Mouse (Mus musculus): ENCODE data around the gene Fam228a. TPM values are rescaled to one million over a fixed set of nuclear protein-coding genes. Genes with fewer than 3 reads are reported as not detected.
"Not testable (repeated sequence)": the region's sequence is repeated elsewhere in the genome, so short reads cannot be mapped to it uniquely, and the experiment has no call there.

The Fam228a gene
- total and polyA plus RNA-seq, 2 experiments from 2014 or later, result 0.14 to 0.65 TPM

GRCm38 (mm10) chr12:4768492-4769332 is 30.5 kb upstream of the Fam228a start, which contains the start of the genes Pfn4 and Fam228b:
Gene Pfn4 (plus strand): TSS chr12:4769022.
Gene Fam228b (minus strand): TSS chr12:4769267.
- H3K9ac ChIP-seq (replicated peaks; ENCODE audit: low read depth, low read length), result peak within 1 kb of the TSS; percentile 65
- H3K9me3 ChIP-seq (replicated peaks; ENCODE audit: control insufficient read depth, low read length), result no peaks in the 10 kb centered on the region
- peak within 1 kb of the TSS; percentile 80 for H3K27ac ChIP-seq (ENCODE audit: low read depth)
- DNase-seq (ENCODE audit: low spot score) (peak; percentile 84), ATAC-seq (ENCODE audit: insufficient read depth, low read depth) (peak; percentile 98)
- peaks cover 4% of the 10 kb centered on the region; the same call in 1 of the 2 replicates for H3K4me1 ChIP-seq (ENCODE audit: control insufficient read depth, insufficient read depth)
- peak within 1 kb of the TSS; percentile 58 for H3K4me2 ChIP-seq (ENCODE audit: low read depth, low read length)
- TF ChIP-seq CTCF (IDR thresholded peaks at IDR 0.05; ENCODE audit: low read depth) (peak; percentile 84), EP300 (IDR thresholded peaks at IDR 0.05; ENCODE audit: low read depth) (no peak)
- WGBS, result 2% methylated on average over 61 of the region's 61 CpGs
- H3K27me3 ChIP-seq (ENCODE audit: control insufficient read depth, insufficient read depth, low read length), result no peaks in the 10 kb centered on the region
- H3K4me3 ChIP-seq (ENCODE audit: low read depth, low read length), result peak within 1 kb of the TSS; percentile 65
- H3K36me3 ChIP-seq (replicated peaks; ENCODE audit: control insufficient read depth, insufficient read depth, low read length), result no peaks in the 10 kb centered on the region

DNA sequence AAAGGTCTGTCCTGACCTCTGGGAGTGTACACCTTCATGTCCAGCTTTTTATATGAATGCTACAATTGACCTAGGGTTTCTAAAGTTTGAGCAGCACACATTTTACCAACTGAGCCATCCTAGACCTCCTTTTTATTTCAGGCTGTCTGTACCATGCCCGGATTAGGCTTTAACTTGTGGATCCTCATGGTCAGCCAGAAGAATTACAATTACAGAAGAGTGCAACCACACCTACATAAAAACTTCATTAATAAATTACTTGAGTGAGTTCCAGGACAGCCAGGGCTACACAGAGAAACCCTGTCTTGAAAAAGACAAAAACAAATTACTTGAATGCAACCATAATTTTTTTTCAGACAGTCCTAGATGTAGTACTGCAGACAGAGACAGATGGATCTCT is 18.8 kb upstream of the Fam228a start:
- TF ChIP-seq CTCF (IDR thresholded peaks at IDR 0.05; ENCODE audit: low read depth) (no peak), EP300 (IDR thresholded peaks at IDR 0.05; ENCODE audit: low read depth) (no peak)
- Histone ChIP-seq H3K9me3 (replicated peaks; ENCODE audit: control insufficient read depth, low read length) (no peaks in the 10 kb centered on the region), H3K36me3 (replicated peaks; ENCODE audit: control insufficient read depth, insufficient read depth, low read length) (no peaks in the 10 kb centered on the region), H3K27me3 (ENCODE audit: control insufficient read depth, insufficient read depth, low read length) (no peaks in the 10 kb centered on the region), H3K27ac (ENCODE audit: low read depth) (no peak overlapping the region), H3K4me2 (ENCODE audit: low read depth, low read length) (no peak overlapping the region), H3K4me3 (ENCODE audit: low read depth, low read length) (no peak overlapping the region), H3K4me1 (ENCODE audit: control insufficient read depth, insufficient read depth) (no peaks in the 10 kb centered on the region), H3K9ac (replicated peaks; ENCODE audit: low read depth, low read length) (no peak overlapping the region)
- WGBS, result 88% methylated on average over 1 of the region's 1 CpGs
- DNase-seq (ENCODE audit: low spot score), result no peak
- no peak for ATAC-seq (ENCODE audit: insufficient read depth, low read depth)

DNA sequence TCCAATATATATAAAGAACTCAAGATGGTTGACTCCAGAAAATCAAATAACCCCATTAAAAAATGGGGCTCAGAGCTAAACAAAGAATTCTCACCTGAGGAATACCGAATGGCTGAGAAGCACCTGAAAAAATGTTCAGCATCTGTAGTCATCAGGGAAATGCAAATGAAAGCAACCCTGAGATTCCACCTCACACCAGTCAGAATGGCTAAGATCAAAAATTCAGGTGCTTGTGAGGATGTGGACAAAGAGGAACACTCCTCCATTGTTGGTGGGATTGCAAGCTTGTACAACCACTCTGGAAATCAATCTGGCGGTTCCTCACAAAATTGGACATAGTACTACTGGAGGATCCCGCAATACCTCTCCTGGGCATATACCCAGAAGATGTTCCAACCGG is 16.2 kb upstream of the Fam228a start:
- not testable (repeated sequence) for H3K9ac ChIP-seq (replicated peaks; ENCODE audit: low read depth, low read length); H3K4me2 ChIP-seq (ENCODE audit: low read depth, low read length); H3K27me3 ChIP-seq (ENCODE audit: control insufficient read depth, insufficient read depth, low read length); H3K4me1 ChIP-seq (ENCODE audit: control insufficient read depth, insufficient read depth); DNase-seq (ENCODE audit: low spot score); H3K27ac ChIP-seq (ENCODE audit: low read depth); H3K36me3 ChIP-seq (replicated peaks; ENCODE audit: control insufficient read depth, insufficient read depth, low read length); H3K9me3 ChIP-seq (replicated peaks; ENCODE audit: control insufficient read depth, low read length); ATAC-seq (ENCODE audit: insufficient read depth, low read depth); H3K4me3 ChIP-seq (ENCODE audit: low read depth, low read length)
- 80% methylated on average over 4 of the region's 4 CpGs for WGBS

GRCm38 (mm10) chr12:4744486-4744885 is 6.3 kb upstream of the Fam228a start:
- no peaks in the 10 kb centered on the region for H3K27me3 ChIP-seq (ENCODE audit: control insufficient read depth, insufficient read depth, low read length)
- H3K4me3 ChIP-seq (ENCODE audit: low read depth, low read length), result no peak overlapping the region
- H3K9me3 ChIP-seq (replicated peaks; ENCODE audit: control insufficient read depth, low read length), result no peaks in the 10 kb centered on the region
- ATAC-seq (ENCODE audit: insufficient read depth, low read depth) (no peak), DNase-seq (ENCODE audit: low spot score) (no peak)
- WGBS, result 78% methylated on average over 10 of the region's 10 CpGs
- H3K4me1 ChIP-seq (ENCODE audit: control insufficient read depth, insufficient read depth), result no peaks in the 10 kb centered on the region
- H3K9ac ChIP-seq (replicated peaks; ENCODE audit: low read depth, low read length), result no peak overlapping the region
- no peaks in the 10 kb centered on the region for H3K36me3 ChIP-seq (replicated peaks; ENCODE audit: control insufficient read depth, insufficient read depth, low read length)
- no peak overlapping the region for H3K4me2 ChIP-seq (ENCODE audit: low read depth, low read length)
- no peak for TF ChIP-seq EP300 (IDR thresholded peaks at IDR 0.05; ENCODE audit: low read depth)
- TF ChIP-seq CTCF (IDR thresholded peaks at IDR 0.05; ENCODE audit: low read depth), result no peak
- H3K27ac ChIP-seq (ENCODE audit: low read depth), result no peak overlapping the region

DNA sequence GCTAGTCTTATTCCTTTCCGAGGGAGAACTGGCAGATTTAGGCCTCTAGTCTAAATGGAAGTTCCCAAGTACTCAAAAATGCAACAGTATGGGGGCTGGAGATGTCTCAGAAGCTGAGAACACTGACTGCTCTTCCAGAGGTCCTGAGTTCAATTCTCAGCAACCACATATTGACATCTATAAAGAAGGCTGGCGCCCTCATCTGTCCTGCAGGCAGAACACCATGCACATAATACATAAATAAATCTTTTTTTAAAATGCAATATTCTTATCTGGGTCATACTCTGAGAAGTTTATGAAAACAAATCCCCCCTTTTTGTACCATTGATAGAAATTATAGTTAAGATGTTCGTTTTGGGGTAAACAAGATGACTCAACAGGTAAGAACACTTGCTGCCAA is 4.0 kb upstream of the Fam228a start:
- H3K9me3 ChIP-seq (replicated peaks; ENCODE audit: control insufficient read depth, low read length), result no peaks in the 10 kb centered on the region
- ATAC-seq (ENCODE audit: insufficient read depth, low read depth), result no peak
- no peak overlapping the region for H3K4me3 ChIP-seq (ENCODE audit: low read depth, low read length)
- H3K4me1 ChIP-seq (ENCODE audit: control insufficient read depth, insufficient read depth), result no peaks in the 10 kb centered on the region
- no peak overlapping the region for H3K4me2 ChIP-seq (ENCODE audit: low read depth, low read length)
- no peak overlapping the region for H3K27ac ChIP-seq (ENCODE audit: low read depth)
- no peaks in the 10 kb centered on the region for H3K27me3 ChIP-seq (ENCODE audit: control insufficient read depth, insufficient read depth, low read length)
- WGBS, result 82% methylated on average over 3 of the region's 3 CpGs
- H3K9ac ChIP-seq (replicated peaks; ENCODE audit: low read depth, low read length), result no peak overlapping the region
- no peaks in the 10 kb centered on the region for H3K36me3 ChIP-seq (replicated peaks; ENCODE audit: control insufficient read depth, insufficient read depth, low read length)
- DNase-seq (ENCODE audit: low spot score), result no peak
- TF ChIP-seq EP300 (IDR thresholded peaks at IDR 0.05; ENCODE audit: low read depth), result no peak
- no peak for TF ChIP-seq CTCF (IDR thresholded peaks at IDR 0.05; ENCODE audit: low read depth)

Measured in heart, postnatal 0 days (tissue).